Mouse (Mus musculus): Measurements from ENCODE around the gene Nkd1.

Gene Nkd1

GRCm38 (mm10) chr8:88624276-88624675, 103.1 kb downstream of the Nkd1 start:
- DNase-seq: no peak

GRCm38 (mm10) chr8:88626433-88626832, 105.3 kb downstream of the Nkd1 start:
- DNase-seq: no peak

- no peak for DNase-seq
Measured at GRCm38 (mm10) chr8:88626940-88627264, 105.7 kb downstream of the Nkd1 start.

GRCm38 (mm10) chr8:88627265-88627991, 106.3 kb downstream of the Nkd1 start:
- peak; percentile 98 for DNase-seq

GRCm38 (mm10) chr8:88628001-88628774, 107.0 kb downstream of the Nkd1 start:
- no peak for DNase-seq

DNA sequence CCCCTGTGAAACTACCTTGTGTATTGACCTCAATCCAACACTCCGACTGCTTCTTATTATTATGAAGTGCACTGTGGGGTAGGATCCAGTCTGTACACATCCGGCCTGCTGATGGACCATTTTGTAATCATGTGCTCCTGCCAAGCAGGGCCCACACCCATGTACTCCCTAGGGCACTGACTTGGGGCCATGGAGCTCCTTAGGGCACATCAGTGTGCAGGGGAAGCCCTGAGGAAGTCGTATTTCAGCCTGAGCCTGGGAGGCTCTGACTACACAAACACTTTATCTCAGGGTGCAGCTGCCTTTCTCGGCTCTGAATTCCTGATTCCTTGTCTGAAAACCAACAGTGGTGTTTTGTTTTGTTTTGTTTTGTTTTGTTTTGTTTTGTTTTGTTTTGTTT, 109.1 kb downstream of the Nkd1 start:
- peak; percentile 97 for DNase-seq

GRCm38 (mm10) chr8:88631081-88631480, 109.9 kb downstream of the Nkd1 start:
- no peak for DNase-seq

GRCm38 (mm10) chr8:88633343-88633765, 112.2 kb downstream of the Nkd1 start:
- DNase-seq: peak; percentile 98

GRCm38 (mm10) chr8:88635474-88636397, 114.6 kb downstream of the Nkd1 start, which contains the start of gene Snx20:
Gene Snx20, minus strand, starts transcription at chr8:88636128.
- DNase-seq: peak; percentile 97

DNA sequence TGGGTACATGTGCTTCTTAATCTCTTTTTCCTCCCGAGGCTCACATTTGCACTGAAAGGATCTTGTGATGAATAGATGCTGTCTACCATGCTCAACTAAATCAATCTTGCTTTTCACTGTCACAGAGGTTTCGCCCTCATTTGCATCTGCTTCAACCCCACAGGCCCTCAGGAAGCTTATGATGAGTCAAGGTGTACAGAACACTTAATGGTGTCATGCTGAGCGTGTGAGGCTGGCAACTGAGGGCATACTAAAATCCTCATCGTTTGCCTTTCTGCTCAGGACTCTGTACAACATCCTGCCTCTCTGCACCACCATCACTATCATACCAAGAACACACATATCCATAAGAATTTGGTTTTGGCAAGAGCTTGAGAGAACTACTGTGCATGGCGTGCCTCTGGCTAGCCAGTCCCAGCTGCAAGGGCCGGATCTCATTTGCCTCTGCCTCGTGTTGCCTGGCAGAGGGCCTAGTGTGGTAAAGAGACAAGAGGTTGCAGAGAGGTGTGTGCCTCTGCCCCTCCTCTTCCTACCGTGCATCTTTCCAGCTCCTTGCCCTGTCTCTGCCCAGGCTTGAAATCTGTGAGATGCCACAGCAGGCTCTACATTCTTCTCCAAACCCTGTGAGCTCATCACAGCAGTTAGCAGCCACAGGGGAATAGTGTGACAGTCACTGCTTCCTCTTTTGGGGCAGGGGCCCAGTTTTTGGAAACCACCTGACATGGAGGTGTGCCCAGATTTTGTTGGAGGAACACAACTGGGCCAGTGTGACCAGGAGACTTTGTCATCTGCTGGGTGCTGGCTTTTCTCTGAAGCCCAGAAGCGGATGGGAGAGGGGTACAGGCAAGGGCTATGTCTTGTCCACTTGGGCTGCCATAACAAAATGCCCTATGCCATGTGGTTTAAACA, 116.2 kb downstream of the Nkd1 start:
- peak; percentile 93 for DNase-seq

- no peak for DNase-seq
Measured at GRCm38 (mm10) chr8:88638908-88639307, 117.8 kb downstream of the Nkd1 start.

DNA sequence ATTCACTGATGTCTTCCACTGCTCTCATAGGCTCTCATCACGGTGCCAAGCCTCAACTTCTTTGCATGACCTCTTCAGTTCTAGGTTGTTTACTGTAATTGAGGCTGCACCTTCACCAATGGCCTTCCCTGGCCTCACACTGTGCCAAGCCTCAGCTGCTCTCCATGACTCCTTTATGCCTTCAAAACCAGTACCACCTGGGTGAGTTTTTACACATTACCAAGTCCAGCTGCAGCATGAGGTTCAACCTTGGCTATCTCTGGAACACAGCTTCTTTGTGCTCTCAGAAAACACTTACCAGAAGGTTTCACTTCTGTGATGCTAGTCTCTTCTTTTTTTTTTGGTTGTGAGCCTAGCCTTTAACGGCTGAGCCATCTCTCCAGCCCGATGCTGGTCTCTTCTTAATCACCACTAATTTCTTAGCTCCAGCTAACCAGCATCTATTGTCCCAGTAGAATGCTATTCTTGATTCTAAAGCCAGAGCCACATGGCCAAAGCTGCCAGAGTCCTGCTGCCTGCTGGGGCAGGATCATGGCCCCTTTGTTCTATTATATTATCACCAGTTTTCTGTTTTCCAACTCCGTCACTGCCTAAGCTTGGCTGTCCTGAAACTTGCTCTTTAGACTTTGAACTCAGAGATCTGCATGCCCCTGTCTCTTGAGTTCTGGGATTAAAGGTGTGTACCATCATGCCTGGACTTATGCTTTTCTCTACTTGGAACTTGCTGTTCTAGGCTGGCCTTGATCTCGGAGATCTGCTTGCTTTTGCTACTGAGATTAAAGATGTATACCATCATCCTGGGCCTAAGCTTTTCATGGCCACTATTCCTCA, 121.8 kb downstream of the Nkd1 start:
- no peak for DNase-seq

Data from heart, adult 11 months (tissue).